Mouse (Mus musculus) adrenal gland, postnatal 25 days (tissue): ENCODE results near the gene Gria3. TPM values are rescaled to one million over a fixed set of nuclear protein-coding genes. Genes with fewer than 3 reads are reported as not detected.

Experiments used
- DNase-seq: peaks from one replicate; pipeline ENCODE4 v3.0.0; 2021; ENCODE audit warnings: mixed read lengths
- long read RNA-seq: library from polyadenylated mRNA; stranded (forward); transcript quantifications from one replicate; pipeline ENCODE4 v2.0.0, GENCODE M21; 2021
- total RNA-seq: library from RNA; stranded (reverse); gene quantifications from 2 replicates; pipeline ENCODE4 v1.2.3, GENCODE M21; 2021

Gene Gria3
- total RNA-seq: 18.7 and 28.4 TPM in 2 replicates
- long read RNA-seq, full-length matches to known transcripts: 8 of 15 reads
- long read RNA-seq, partial matches to known transcripts: 2 of 15 reads
- long read RNA-seq, other reads (novel, unspliced or antisense): 5 of 15 reads

GRCm38 (mm10) chrX:41400058-41400904, at the start of gene Gria3:
TSS of gene Gria3 (plus strand) at chrX:41400854.
- peak; percentile 13 for DNase-seq

- DNase-seq: no peak
These were observed 13.6 kb upstream of the Gria3 start for GRCm38 (mm10) chrX:41387086-41387485.

- no peak for DNase-seq
These were observed 11.6 kb upstream of the Gria3 start for GRCm38 (mm10) chrX:41389079-41389478.

- no peak for DNase-seq
These were observed 2.2 kb upstream of the Gria3 start for GRCm38 (mm10) chrX:41398482-41398881.

GRCm38 (mm10) chrX:41401186-41401585, 532 bp downstream of the Gria3 start:
- peak; percentile 6 for DNase-seq

GRCm38 (mm10) chrX:41401590-41402240, 1.1 kb downstream of the Gria3 start:
- DNase-seq: peak; percentile 31

GRCm38 (mm10) chrX:41402656-41403055, 2.0 kb downstream of the Gria3 start:
- DNase-seq: no peak

- DNase-seq: no peak
These were observed 5.6 kb downstream of the Gria3 start for GRCm38 (mm10) chrX:41406288-41406687.

GRCm38 (mm10) chrX:41409791-41410190, 9.1 kb downstream of the Gria3 start:
- DNase-seq: peak; percentile 67

- no peak for DNase-seq
These were observed 25.0 kb downstream of the Gria3 start for GRCm38 (mm10) chrX:41425651-41426050.

GRCm38 (mm10) chrX:41428011-41428410, 27.4 kb downstream of the Gria3 start:
- peak; percentile 23 for DNase-seq

GRCm38 (mm10) chrX:41435541-41435940, 34.9 kb downstream of the Gria3 start:
- peak; percentile 13 for DNase-seq

GRCm38 (mm10) chrX:41438841-41439240, 38.2 kb downstream of the Gria3 start:
- DNase-seq: no peak

- DNase-seq: no peak
These were observed 48.2 kb downstream of the Gria3 start for GRCm38 (mm10) chrX:41448876-41449275.

GRCm38 (mm10) chrX:41477486-41477885, 76.8 kb downstream of the Gria3 start:
- no peak for DNase-seq

- DNase-seq: no peak
These were observed 95.9 kb downstream of the Gria3 start for GRCm38 (mm10) chrX:41496528-41496927.

GRCm38 (mm10) chrX:41505371-41505770, 104.7 kb downstream of the Gria3 start:
- DNase-seq: no peak

GRCm38 (mm10) chrX:41507959-41508358, 107.3 kb downstream of the Gria3 start:
- DNase-seq: no peak

- DNase-seq: no peak
These were observed 114.3 kb downstream of the Gria3 start for GRCm38 (mm10) chrX:41514982-41515381.

- DNase-seq: no peak
These were observed 131.9 kb downstream of the Gria3 start for GRCm38 (mm10) chrX:41532511-41532910.

- DNase-seq: no peak
These were observed 135.2 kb downstream of the Gria3 start for GRCm38 (mm10) chrX:41535886-41536285.

GRCm38 (mm10) chrX:41562296-41563060, 161.8 kb downstream of the Gria3 start:
- DNase-seq: no peak

- DNase-seq: no peak
These were observed 164.2 kb downstream of the Gria3 start for GRCm38 (mm10) chrX:41564898-41565297.
